Mouse (Mus musculus) mouse embryonic stem cell (cell line): ENCODE results near the gene Xirp1.
"Not testable (repeated sequence)": the region's sequence is repeated elsewhere in the genome, so short reads cannot be mapped to it uniquely, and the experiment has no call there.

ENCODE experiments used
- in situ Hi-C, 2 experiments: fragments of 300-500 bp; cut with MboI; formaldehyde crosslinking; loops; 1 replicate in 1 of 2; 3 replicates in 1 of 2; pipeline ENCODE4 v1.14.3; 2019 to 2020; ENCODE audit warnings: low sequenced_read_pairs in 2 of 2, low pct_unique_long_range_greater_than_20kb in 1 of 2, mixed read lengths in 1 of 2; ENCODE audit not compliant: unreplicated experiment in 1 of 2

Gene Xirp1

DNA sequence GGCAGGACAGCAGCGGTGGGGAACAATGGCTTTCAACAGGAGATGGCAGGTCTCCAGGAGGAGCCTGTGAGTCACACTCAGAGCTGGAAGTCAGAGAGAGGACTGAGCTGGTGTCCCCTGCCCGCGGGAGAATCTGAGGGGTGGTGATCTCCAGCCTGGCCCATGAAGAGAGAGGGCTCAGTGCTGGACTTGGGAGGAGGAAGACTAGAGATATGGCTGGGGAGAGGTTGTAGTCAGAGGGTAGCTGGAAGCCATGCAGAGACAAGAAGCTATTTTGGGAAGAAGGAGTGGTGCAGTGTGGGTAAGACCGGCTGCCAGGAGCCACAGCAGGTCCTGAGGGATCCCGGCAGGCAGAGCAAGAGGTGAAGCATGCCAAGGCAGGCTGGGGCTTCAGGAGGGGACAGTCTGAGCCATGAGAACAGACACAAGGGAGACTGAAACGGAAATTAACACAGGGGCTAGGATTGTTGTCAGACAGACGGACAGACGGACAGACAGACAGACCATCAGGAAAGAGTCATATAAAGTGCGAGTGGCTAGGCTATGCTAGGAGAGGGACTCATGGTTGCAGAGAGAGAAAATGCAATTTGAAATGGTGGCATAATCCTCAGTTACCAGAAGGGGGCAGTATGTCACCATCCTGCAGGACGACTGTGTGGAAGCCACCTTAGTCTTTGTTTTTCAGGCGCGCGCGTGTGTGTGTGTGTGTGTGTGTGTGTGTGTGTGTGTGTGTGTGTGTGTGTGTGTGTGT lies 4.2 kb upstream of the Xirp1 start:
- in situ Hi-C loops, result loop anchor here (5.0 to 10.0 kb wide), 2 partner anchors 45 to 67 kb away; partner anchors contain the start of gene Ccr8 (in 1 of the 2)

DNA sequence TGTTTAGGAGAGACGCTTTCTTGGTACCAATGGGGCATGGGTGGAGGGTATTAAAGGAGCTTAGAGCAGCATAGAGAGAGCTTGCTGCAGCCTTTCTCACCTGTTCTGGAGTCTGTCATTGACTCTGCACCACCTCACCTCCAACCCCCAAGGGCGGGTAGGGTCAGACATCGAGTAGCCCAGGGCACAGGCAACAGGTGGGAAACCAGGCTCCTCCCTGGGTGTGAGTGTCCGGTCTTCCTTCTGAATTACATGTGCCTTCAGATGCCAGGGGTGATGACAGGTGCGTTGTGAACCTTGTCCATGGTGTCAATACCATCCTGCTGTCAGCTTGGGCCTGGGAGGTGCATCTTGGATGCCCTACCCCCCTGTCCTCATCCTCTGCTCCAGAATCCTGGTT lies 1.2 kb upstream of the Xirp1 start:
- in situ Hi-C loops, result loop anchor here (5.0 to 10.0 kb wide), 2 partner anchors 48 to 70 kb away; partner anchors contain the start of gene Ccr8 (in 1 of the 2)

DNA sequence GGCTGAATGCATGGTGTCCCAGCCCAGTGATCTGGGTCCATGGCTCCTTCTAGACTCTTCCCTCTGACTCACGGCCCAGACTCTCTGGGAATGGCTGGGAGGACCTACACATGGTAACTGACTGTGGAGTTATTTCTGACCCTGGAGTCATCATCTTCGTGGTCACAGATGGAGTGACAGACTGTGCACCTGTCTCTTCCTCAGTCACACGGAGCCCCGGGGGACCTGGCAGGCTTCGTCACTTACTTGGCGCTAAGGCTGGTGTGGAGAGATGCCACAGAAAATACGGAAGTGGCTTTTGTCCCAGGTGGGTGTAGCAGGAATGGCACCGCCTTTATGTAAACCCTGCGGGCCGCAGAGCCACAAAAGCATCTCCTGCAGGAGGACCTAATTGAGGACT lies 773 bp upstream of the Xirp1 start:
- in situ Hi-C loops, result loop anchor here in 1 of 2 experiments (10.0 kb wide), 1 partner anchor 71 kb away; the partner anchor contains the start of gene Ccr8

DNA sequence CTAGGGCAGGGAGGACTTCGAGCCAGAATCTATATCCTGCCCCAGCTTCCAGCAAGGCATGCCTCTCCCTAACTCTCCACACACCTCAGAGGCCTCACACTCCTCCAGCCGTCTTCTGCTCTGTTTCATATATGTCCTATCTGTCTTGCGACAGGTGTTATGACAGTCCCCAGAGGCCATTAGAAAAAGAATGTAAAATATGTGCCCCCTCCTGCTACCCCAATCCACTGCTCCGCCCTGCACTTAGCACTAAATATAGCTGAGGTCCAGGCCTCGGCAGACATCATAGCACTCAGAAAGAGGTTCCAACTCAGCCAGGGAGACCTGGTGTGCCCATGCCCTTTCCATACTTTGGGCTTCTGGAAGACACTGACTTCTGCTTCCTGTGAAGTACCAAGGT lies 2.2 kb downstream of the Xirp1 start:
- in situ Hi-C loops, result loop anchor here in 1 of 2 experiments (10.0 kb wide), 1 partner anchor 74 kb away; the partner anchor contains the start of gene Ccr8

DNA sequence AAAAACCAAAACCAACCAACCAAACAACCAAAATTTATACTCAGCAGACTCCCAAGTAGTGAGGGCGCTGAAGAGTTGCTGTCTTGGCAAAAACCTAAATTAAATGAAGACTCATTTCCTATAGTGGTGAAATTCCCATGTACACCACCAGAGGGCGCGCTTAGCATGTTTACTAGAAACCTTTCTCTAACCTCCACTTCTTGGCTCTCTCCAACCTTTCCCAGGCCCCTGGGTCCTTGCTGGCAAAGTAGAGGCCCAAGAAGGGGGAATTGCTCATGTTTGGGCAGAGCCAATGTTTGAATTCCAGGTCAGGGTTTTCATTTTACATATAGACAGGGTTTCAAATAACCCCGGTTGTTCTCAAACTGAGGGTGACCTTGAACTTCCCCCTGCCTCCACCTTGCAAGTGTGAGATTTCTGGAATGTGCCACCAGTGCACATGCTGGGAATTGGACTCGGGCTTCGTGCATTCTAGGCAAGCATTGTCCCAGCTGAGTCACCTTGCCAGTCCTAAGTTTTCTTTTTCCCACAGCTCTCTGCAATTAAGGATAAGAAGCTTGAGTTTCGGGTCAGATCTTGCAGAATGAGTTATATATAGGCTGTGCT lies 3.0 kb downstream of the Xirp1 start:
- in situ Hi-C loops, result loop anchor here in 1 of 2 experiments (10.0 kb wide), 1 partner anchor 74 kb away; the partner anchor contains the start of gene Ccr8

DNA sequence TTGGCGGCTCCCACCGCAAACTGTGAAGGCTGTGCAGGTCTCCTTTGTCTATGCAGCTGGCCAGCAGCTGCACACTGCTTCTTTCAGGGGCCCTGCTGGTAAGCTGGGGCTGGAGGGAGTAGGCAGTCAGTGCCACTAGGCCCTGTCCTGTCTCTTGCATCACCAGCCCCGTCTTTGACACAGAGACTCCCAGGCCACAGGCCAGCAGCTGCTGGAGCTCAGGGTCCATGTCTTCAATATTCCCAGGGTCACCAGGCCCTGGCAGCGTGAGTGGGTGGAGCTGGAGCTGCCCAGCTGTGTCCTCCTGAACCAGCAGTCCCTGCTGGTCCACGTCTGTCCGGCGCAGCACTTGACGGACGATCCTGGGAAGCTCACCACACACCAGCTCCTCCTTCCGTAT lies 6.4 kb downstream of the Xirp1 start:
- in situ Hi-C loops, result no loop called here

DNA sequence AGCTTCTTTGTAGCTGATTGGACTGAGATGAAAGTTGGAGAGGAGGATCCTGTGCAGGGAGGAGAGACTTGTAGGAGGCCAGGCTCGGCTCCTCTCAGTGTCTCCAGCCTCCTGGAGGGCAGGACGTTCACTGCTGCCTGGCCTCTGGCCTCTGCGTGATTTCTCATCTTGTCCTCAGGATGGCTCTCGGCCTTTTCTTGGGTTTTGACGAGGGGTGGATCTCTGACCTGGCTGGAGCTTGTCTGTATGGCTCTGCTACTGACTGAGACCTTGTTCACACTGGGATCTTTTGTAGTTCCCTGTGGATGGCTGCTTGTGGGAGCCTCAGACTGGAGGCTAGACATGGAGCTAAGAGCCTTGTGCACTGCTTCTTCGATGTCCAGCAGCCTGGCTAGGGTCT lies 8.6 kb downstream of the Xirp1 start:
- in situ Hi-C loops, result no loop called here

DNA sequence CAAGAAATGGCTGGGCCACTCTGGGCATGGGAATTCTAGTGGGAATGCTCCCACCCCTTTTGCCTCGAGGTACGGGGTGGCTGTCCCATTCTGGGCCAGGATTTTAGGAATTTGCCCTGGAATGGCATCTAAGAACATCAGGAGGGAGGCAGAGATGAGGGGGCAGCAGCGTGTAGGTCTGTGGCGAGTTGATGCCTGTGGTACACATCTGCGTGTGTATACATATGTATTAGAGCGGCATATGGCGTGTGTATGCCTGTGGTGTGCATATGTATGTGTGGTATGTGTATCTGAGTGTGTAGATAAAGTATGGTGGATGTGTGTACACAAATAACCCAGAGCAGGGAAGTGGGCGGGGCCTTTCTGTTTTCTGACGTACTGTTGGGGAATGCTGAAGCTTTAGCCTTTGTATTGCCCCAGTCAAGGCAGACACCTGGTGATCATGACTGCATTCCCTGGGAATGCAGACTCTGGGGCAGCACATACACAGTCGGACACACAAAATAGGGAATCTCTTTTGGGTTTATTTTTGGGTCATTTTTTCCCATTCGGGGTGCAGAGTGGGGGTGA lies 10.1 kb downstream of the Xirp1 start:
- in situ Hi-C loops, result no loop called here

DNA sequence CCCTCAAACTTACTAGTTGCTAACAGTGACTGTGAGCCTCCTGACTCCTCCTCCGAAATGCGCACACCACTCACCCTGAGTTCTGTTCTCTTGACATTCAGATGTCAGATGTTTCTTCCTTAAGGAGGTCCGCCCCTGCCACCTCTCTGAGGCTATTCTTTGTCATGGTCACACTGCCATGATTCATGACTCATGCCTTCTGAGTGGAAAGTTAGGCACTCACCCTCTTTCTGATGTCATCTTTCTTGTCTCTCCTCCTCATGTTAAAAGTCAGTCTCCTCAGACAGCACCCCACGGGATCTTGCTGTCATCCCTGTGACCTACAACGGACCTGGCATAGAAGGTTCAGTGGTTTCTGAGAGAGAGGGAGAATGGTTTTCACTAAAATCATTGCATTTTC lies 10.6 kb downstream of the Xirp1 start:
- in situ Hi-C loops, result no loop called here

DNA sequence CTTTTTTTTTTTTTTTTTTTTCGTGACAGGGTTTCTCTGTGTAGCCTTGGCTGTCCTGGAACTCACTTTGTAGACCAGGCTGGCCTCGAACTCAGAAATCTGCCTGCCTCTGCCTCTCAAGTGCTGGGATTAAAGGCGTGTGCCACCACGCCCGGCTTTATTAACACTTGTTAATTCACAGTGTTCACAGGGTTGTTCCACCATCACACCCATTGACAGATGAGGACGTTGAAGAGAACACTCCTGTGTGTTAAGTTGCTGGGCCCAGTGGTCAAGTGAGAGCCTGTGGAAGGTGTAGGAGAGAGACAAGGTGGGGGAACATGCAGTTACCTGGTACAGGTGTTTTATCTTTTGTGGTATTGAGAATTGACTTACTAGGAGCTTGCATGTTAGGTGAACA lies 11.2 kb downstream of the Xirp1 start:
- in situ Hi-C loops, result not testable (repeated sequence)

DNA sequence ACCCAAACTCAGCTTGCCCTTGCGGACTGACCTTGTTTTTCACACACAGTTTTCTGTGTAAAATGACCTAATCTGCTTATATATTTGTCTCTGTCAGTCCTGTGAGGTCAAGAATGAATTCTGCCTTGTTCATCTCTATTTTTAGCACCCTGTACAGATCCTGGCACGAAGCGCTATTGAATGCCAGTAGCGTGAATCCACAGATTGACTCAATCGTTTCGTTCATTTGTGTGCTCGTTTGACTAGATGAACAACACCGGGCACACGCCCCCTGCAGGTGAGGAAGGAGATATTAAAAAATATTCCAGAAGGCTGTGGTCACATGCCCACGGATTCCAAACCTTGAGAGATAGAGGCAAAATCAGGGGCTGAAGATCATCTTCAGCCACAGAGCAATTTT lies 11.9 kb downstream of the Xirp1 start:
- in situ Hi-C loops, result no loop called here

DNA sequence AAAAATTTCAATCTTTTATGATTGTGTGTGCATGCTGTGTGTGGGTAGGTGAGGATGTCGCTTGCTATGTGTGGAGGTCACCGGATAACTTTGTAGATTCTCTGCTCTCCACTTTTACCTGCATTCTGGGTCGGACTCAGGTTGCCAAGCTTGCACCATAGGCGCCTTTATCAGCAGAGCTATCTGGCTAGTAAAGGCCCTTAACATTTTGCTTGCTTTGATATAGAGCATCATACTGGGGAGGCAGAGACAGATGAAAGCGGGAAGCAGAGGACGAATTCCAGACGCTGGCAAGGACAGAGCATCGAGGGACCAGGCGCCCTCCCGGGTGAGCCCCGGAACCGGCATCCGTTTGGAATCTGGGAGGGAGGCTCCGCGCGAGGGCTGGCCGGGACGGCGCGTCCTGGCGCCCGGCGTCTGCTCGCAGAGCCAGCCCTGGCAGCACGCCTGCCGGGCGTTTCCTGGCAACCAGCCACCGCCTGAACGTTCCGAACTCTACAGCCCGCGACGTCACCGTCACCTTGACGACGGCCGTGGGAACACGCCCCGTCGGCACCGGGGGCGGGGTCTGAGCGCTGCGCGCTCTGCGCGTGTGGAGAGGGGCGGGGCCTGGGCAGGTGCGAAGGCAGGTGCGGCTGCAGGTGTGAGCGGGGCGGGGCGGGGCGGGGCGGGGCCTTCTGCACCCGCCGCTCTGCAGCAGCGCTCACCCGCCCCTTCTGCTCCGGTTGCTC lies 12.5 kb downstream of the Xirp1 start:
- in situ Hi-C loops, result no loop called here

DNA sequence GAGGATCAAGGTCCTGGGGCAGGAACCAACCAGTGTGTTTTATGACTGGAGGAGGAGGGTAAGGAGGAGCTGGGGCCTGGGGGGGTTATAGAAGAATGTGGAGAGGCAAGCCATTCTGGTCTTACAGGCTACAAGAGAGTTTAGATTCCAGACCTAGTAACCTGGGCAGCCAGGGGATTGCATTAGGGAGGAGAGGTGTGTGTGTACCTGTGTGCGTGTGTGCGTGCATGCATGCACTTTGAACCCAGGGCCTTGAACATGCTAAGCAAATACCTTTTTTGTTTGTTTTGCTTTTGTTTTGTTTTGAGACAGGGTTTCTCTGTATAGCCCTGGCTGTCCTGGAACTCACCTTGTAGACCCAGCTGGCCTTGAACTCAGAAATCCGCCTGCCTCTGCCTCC lies 13.5 kb downstream of the Xirp1 start:
- in situ Hi-C loops, result no loop called here

DNA sequence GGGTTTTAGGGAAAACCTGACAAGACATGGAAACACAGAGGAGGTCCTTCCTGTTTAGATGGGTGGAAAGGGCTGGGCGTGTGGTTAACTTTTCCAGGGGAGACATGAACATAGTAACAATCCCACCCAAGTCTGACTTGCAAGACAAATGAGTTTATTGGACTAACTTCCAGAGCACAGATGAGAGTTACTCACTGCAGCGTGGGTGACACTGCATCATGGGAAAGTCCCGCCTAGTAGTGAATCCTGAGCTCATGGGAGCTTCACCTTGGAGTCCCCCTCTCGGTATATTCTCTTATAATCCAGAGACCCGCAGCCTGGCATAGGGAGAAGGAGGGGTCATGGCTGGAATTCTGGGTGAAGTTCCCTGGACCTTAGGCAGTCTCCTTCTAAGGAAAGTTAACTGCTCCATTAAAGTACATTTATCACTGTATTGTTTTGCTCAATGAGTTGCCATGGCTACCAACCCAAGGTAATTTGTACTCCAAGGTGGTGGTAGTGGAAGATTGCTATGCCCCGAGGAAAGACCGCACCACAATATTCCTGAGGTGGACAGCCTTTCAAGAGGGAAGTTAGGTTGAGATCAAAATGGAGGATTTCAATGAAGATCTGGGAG lies 14.1 kb downstream of the Xirp1 start:
- in situ Hi-C loops, result no loop called here

DNA sequence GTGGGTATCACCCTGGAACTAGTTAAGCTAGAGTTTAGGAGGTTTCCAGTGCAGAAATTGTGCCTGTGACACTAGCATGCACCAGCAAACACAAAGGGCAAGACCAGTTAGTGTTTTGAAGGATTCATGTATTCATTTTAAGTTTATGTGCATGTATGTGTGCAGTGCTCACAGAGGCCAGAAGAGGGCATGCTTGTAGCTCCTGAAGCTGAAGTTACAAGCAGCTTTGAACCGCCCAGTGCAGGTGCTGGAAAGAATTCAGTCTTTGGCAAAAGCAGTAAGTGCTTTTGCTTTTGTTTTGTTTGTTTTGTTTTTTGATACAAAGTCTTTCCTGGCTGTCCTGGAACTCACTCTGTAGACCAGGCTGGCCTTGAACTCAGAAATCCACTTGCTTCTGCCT lies 15.6 kb downstream of the Xirp1 start:
- in situ Hi-C loops, result no loop called here

DNA sequence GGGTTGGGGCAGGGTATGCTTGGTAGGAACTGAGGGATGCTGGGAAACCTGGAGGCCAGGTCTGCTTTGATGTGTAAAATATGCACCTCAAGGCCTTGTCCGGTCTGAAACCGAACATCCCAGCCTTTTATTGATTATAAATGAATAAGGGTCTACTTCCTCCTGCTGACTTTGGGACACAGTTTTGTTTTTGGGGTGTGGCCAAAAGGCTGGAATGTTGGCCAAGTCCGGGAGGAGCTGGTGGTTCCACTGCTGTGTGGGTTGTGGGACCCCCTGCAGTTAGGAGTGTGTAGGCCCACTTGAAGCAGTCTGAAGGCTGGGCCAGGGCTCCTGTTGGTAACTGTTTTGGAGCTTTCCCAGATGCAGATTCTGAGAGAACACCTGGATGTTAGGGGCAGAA lies 17.5 kb downstream of the Xirp1 start:
- in situ Hi-C loops, result no loop called here

DNA sequence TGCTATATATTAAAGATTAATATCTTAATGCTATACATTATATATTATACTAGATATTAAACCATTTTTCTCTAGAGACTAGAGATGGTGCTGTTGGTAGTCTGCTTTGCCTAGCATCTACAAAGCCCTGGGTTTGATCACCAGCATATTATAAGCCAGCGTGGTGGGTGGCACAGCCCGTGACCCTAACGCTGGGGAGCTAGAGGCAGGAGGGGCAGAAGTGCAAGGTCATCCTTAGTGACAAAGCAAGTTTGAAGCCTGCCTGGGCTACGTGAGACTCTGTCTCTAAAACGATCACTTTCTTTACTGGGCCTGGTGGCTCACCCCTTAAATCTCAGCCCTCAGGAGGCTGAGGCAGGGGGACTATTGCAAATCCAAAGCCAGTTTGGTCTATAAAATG lies 20.5 kb downstream of the Xirp1 start:
- in situ Hi-C loops, result no loop called here

DNA sequence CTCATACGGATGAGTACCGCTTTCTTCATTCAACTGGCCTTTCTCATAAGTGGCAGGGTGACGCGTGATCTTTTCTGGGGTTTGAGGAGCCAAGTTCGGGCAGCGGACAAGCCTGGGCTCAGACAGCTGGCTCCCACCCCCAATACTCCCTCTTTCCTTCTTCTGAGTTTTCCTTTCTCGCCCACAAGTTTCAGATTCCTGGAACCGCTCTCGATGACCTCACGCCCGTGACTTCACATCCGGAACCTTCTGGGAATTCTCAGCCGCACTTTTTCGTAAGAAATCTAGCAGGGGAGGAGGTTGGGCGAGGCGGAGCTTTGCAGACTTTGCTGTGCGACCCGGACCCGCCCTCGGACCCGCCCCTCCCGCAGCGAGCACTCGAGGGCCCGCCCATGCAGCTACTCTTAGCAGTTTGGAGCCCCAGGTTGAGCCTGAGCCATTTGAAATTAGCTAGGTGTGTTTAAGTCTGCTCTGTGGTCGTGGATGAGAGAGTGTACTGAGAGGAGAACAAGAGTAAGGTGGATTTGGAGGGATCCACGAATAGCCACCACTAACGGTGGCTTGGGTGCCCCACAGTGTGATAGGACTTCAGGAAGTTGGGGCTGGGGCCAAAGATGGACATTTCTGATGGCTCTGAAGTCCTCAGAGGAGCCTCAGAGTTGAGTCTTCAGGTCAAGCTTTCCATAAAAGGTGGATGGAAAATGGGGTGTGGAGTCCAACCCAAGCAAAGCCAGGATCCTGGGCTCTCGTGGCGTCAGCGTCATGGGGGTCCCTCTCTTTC lies 21.3 kb downstream of the Xirp1 start:
- in situ Hi-C loops, result no loop called here
